Mouse (Mus musculus) ES-Bruce4 (cell line): ENCODE measurements around the gene Morf4l1. TPM values are rescaled to one million over a fixed set of nuclear protein-coding genes. Genes with fewer than 3 reads are reported as not detected.

Source experiments
- H3K27ac ChIP-seq: 2 replicates; pipeline ENCODE4 v1.5.1; 2012; ENCODE audit warnings: low read length, inconsistent platforms; ENCODE audit not compliant: insufficient read depth
- H3K27me3 ChIP-seq: 2 replicates; pipeline ENCODE4 v1.6.1; 2012; ENCODE audit warnings: mild to moderate bottlenecking, low read length, inconsistent platforms; ENCODE audit not compliant: control insufficient read depth, poor library complexity, insufficient read depth, severe bottlenecking
- H3K36me3 ChIP-seq: 2 replicates; pipeline ENCODE4 v1.6.1; 2012; ENCODE audit warnings: inconsistent platforms, mild to moderate bottlenecking, low read length, moderate library complexity; ENCODE audit not compliant: control insufficient read depth, poor library complexity, insufficient read depth, severe bottlenecking
- H3K4me1 ChIP-seq: one replicate; pipeline ENCODE4 v1.8.1; 2011; ENCODE audit warnings: low read length; ENCODE audit not compliant: control insufficient read depth, insufficient read depth
- H3K4me3 ChIP-seq: 2 replicates; pipeline ENCODE4 v1.5.1; 2011; ENCODE audit warnings: low read depth, mild to moderate bottlenecking, low read length
- H3K9ac ChIP-seq: 2 replicates; pipeline ENCODE4 v1.6.1; 2012; ENCODE audit warnings: low read depth, mild to moderate bottlenecking, inconsistent platforms; ENCODE audit not compliant: poor library complexity, severe bottlenecking
- H3K9me3 ChIP-seq: replicated peaks from 2 replicates; pipeline ENCODE4 v1.6.1; 2012; ENCODE audit warnings: mild to moderate bottlenecking, low read length, inconsistent platforms; ENCODE audit not compliant: control insufficient read depth, poor library complexity, insufficient read depth, severe bottlenecking
- CTCF ChIP-seq: IDR thresholded peaks from one replicate; pipeline ENCODE4 v1.8.1; 2011; ENCODE audit warnings: low read depth, low read length
- EP300 ChIP-seq: IDR thresholded peaks from 2 replicates; pipeline ENCODE4 v1.6.1; 2011; ENCODE audit warnings: low read depth, low read length; ENCODE audit not compliant: insufficient read depth
- POLR2A ChIP-seq: IDR thresholded peaks from one replicate; pipeline ENCODE4 v1.8.1; 2011; ENCODE audit warnings: low read length; ENCODE audit not compliant: insufficient read depth
- polyA plus RNA-seq: library from polyadenylated mRNA; stranded (reverse); fragments of >200 nt; gene quantifications from 2 replicates; pipeline ENCODE4 v1.2.4, GENCODE M21; 2011; ENCODE audit warnings: low read depth; ENCODE audit not compliant: missing spikeins, insufficient read depth, insufficient read length

Morf4l1 gene
- polyA plus RNA-seq, 1 experiment, result 647 TPM

DNA sequence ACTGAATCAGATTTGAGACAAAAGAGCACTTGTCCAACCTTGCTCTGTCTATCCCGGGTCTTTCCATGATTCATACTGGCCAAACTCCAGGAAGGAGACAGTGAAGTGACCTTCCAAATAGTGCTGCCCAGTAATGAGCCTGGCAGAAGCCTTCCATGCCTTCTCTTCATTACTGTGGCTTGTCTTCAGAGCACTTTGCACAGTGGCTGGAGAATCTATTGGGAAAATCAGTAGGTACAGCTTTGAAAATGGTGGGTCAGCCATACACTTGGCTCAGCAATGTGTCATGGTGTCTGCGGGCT, 54.0 kb downstream of the Morf4l1 start:
- no peak for TF ChIP-seq POLR2A
- TF ChIP-seq CTCF, result no peak
- TF ChIP-seq EP300, result no peak
- Histone ChIP-seq H3K9me3 (no peaks in the 10 kb centered on the region), H3K9ac (no peak overlapping the region), H3K4me1 (no peaks in the 10 kb centered on the region), H3K27me3 (no peaks in the 10 kb centered on the region; the same call in 1 of the 2 replicates), H3K27ac (no peak overlapping the region), H3K36me3 (no peaks in the 10 kb centered on the region), H3K4me3 (no peak overlapping the region)

DNA sequence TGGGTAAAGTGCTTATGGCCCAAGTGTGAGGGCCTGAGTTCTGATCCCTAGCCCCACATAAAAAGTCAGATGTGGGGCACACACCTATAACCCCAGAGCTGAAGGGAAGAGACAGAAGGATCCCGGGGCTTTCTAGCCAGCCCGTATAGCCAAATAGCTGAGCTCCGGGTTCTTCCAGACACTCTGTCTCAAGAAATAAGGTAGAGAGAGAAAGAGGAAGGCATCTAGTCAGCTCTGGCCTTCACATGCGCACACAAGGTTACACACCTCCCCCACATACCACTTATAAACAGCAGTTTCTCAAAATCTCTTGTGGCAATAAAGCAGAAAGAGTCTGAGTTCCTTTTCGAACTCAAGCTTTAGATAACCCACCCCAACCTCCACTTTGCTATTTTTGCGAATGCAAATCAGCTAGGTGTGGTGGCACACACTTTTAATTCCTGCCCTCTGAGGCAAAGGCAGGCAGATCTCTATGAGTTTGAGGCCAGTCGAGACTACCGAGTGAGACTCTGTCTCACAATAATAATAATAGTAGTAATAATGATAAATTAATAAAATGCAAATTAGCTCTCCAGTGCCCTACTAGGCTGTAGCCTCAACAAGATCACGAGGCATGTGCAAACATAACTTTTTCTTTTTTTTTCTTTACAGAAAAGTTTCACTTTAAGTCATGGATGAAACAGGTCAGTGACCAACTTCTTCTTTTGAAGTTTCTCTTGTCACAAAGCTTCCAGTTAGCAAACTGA, 54.6 kb downstream of the Morf4l1 start:
- Histone ChIP-seq H3K27me3 (peaks cover 1% of the 10 kb centered on the region; the same call in 1 of the 2 replicates), H3K27ac (no peak overlapping the region), H3K36me3 (no peaks in the 10 kb centered on the region), H3K4me1 (no peaks in the 10 kb centered on the region), H3K4me3 (no peak overlapping the region), H3K9ac (no peak overlapping the region), H3K9me3 (no peaks in the 10 kb centered on the region)
- TF ChIP-seq POLR2A (no peak), EP300 (no peak), CTCF (no peak)

DNA sequence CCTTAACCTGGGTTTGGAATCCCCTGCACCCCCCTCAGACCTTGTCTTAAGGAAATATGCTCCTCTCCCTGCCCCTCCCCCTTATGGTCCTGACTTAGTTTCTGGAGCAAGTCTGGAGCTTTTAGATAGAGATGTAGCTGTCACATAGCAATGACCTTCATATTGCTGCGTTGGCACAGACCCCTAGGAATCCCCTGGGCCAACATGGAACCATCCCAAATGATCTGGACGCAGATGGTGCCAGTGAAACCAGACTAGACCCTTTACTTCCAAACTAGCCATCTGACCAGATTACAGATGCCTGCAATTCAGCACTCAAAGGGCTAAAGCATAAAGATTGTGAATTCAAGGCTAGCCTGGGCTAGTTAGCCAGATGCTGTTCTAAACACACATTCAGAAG, 57.9 kb downstream of the Morf4l1 start:
- Histone ChIP-seq H3K27ac (no peak overlapping the region), H3K36me3 (no peaks in the 10 kb centered on the region), H3K9ac (no peak overlapping the region), H3K4me3 (no peak overlapping the region), H3K27me3 (peaks cover 1% of the 10 kb centered on the region; the same call in 1 of the 2 replicates), H3K4me1 (no peaks in the 10 kb centered on the region), H3K9me3 (no peaks in the 10 kb centered on the region)
- TF ChIP-seq EP300, result no peak
- TF ChIP-seq POLR2A, result no peak

DNA sequence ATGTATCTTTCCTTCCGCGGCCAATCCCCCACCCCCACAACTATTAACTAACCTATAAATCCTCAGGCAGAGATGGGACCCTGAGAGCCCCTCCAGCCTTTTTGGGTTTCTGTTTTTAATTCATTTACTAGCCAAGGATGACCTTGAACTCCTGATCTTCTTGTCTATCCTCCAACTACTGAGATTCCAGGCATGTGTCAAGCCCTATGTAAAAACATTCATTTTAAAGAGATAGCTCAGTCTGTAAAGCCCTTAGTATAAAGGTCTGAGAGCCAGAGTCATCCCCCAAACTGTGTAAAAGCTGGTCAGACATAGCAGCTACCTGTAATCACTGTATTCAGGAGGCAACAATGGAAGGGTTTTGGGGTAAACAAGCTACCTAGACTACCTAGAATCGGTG, 58.7 kb downstream of the Morf4l1 start:
- no peak overlapping the region for H3K27ac ChIP-seq
- no peaks in the 10 kb centered on the region for H3K4me1 ChIP-seq
- H3K27me3 ChIP-seq, result peaks cover 1% of the 10 kb centered on the region; the same call in 1 of the 2 replicates
- no peaks in the 10 kb centered on the region for H3K36me3 ChIP-seq
- no peaks in the 10 kb centered on the region for H3K9me3 ChIP-seq
- H3K4me3 ChIP-seq, result no peak overlapping the region
- H3K9ac ChIP-seq, result no peak overlapping the region
- TF ChIP-seq EP300 (no peak), POLR2A (no peak), CTCF (no peak)

DNA sequence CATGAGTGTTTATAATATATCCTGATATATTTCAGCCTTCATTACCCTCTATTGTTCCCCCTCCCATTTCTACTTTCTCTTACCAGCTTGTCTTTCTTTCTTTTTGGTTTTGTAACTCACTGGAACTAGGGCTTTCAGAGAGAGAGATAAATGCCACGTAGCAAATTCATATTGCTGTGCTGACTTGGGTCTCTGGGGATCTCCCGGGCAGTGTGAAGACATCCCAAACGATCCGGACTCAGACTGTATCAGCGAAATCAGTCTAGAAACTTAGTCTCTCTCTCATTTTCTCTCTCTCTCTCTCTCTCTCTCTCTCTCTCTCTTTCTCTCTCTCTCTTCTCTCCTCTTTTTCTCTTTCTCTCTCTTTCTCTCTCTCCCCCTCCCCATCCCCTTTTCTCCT, 59.2 kb downstream of the Morf4l1 start:
- no peaks in the 10 kb centered on the region for H3K9me3 ChIP-seq
- TF ChIP-seq EP300 (no peak), CTCF (no peak), POLR2A (no peak)
- H3K36me3 ChIP-seq, result no peaks in the 10 kb centered on the region
- H3K4me1 ChIP-seq, result no peaks in the 10 kb centered on the region
- no peak overlapping the region for H3K9ac ChIP-seq
- H3K27ac ChIP-seq, result no peak overlapping the region
- H3K27me3 ChIP-seq, result peaks cover 1% of the 10 kb centered on the region; the same call in 1 of the 2 replicates
- H3K4me3 ChIP-seq, result no peak overlapping the region

DNA sequence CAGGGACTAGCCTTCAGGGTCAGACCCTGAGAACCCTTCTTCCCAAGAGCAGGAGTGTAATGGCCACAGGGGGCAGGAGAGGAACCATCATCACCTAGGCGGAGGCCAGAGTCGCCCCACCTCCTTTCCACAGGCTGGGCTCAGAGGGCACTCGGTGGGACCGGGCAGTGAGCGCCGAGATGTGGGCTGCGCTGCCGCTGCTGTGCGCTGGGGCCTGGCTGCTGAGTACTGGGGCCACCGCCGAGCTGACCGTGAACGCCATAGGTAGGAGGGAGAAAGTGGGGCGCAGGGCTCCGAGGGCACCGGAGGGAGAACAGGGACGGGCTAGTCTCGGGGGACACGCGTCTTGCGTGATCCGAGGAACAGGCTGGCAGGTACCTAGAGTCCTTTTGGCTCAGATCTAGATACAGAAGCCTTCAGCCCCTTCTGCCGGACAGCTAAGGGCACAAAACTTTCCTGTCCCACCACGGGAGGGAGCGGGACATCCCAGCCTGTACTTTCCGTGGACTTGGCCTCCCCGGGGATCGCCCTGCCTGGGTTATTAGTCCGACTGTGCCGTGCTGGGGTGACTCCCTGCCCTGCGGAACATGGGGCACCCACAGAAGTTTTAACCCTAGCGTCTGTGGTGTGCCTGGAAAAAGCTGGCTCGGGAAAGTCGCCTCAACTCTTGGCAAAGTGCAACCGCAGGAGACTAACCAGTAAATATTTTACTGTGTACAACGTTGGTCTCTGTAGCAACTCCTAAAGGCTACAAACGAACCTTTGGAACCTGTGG, 60.0 kb downstream of the Morf4l1 start:
- Histone ChIP-seq H3K9me3 (no peaks in the 10 kb centered on the region), H3K4me3 (peak overlapping the region; percentile 67), H3K36me3 (no peaks in the 10 kb centered on the region), H3K9ac (peak overlapping the region; percentile 65), H3K4me1 (no peaks in the 10 kb centered on the region), H3K27me3 (peaks cover 1% of the 10 kb centered on the region; the same call in 1 of the 2 replicates), H3K27ac (no peak overlapping the region)
- peak; percentile 16 for TF ChIP-seq CTCF
- TF ChIP-seq POLR2A, result no peak
- no peak for TF ChIP-seq EP300
